Mouse (Mus musculus): Measurements from ENCODE around the gene Syt1. TPM values are rescaled to one million over a fixed set of nuclear protein-coding genes. Genes with fewer than 3 reads are reported as not detected.

Syt1 gene
- polyA plus RNA-seq, 1 experiment from 2014 or later = 5.0 TPM

- Histone ChIP-seq H3K9me3 (replicated peaks) (no peaks in the 10 kb centered on the region), H3K36me3 (no peaks in the 10 kb centered on the region), H3K4me1 (no peaks in the 10 kb centered on the region), H3K4me3 (no peak overlapping the region), H3K27ac (replicated peaks) (no peak overlapping the region), H3K27me3 (ENCODE audit: low read depth, poor library complexity, severe bottlenecking) (no peaks in the 10 kb centered on the region)
- no peak for DNase-seq (ENCODE audit: low spot score)
- 89% methylated on average over 10 of the region's 10 CpGs for WGBS
These were observed 73.8 kb downstream of the Syt1 start for GRCm38 (mm10) chr10:108936838-108937430.

- 84% methylated on average over 3 of the region's 3 CpGs for WGBS
- no peaks in the 10 kb centered on the region for H3K9me3 ChIP-seq (replicated peaks)
These were observed 80.5 kb downstream of the Syt1 start for GRCm38 (mm10) chr10:108930299-108930698.

GRCm38 (mm10) chr10:108929676-108930075 is 81.1 kb downstream of the Syt1 start:
- 92% methylated on average over 6 of the region's 6 CpGs for WGBS
- Histone ChIP-seq H3K27ac (replicated peaks) (no peak overlapping the region), H3K27me3 (ENCODE audit: low read depth, poor library complexity, severe bottlenecking) (no peaks in the 10 kb centered on the region), H3K9me3 (replicated peaks) (no peaks in the 10 kb centered on the region), H3K4me1 (no peaks in the 10 kb centered on the region), H3K36me3 (no peaks in the 10 kb centered on the region), H3K4me3 (no peak overlapping the region)
- no peak for DNase-seq (ENCODE audit: low spot score)

More at GRCm38 (mm10) chr10:108930299-108930698, 80.5 kb downstream of the Syt1 start:
- Histone ChIP-seq H3K27me3 (ENCODE audit: low read depth, poor library complexity, severe bottlenecking) (no peaks in the 10 kb centered on the region), H3K4me1 (no peaks in the 10 kb centered on the region), H3K27ac (replicated peaks) (no peak overlapping the region), H3K4me3 (no peak overlapping the region), H3K36me3 (no peaks in the 10 kb centered on the region)
- no peak for DNase-seq (ENCODE audit: low spot score)

GRCm38 (mm10) chr10:108905264-108905663 is 105.5 kb downstream of the Syt1 start:
- WGBS = 100% methylated on average over 1 of the region's 1 CpGs
- H3K4me3 ChIP-seq = no peak overlapping the region
- H3K4me1 ChIP-seq = no peaks in the 10 kb centered on the region
- H3K27me3 ChIP-seq (ENCODE audit: low read depth, poor library complexity, severe bottlenecking) = no peaks in the 10 kb centered on the region
- no peaks in the 10 kb centered on the region for H3K9me3 ChIP-seq (replicated peaks)
- no peak overlapping the region for H3K27ac ChIP-seq (replicated peaks)
- DNase-seq (ENCODE audit: low spot score) = no peak
- H3K36me3 ChIP-seq = no peaks in the 10 kb centered on the region

- no peaks in the 10 kb centered on the region for H3K36me3 ChIP-seq
These were observed 106.4 kb downstream of the Syt1 start for GRCm38 (mm10) chr10:108904371-108904770.

GRCm38 (mm10) chr10:108896529-108896928 is 114.3 kb downstream of the Syt1 start:
- no peak for DNase-seq (ENCODE audit: low spot score)
- H3K27me3 ChIP-seq (ENCODE audit: low read depth, poor library complexity, severe bottlenecking) = no peaks in the 10 kb centered on the region
- H3K36me3 ChIP-seq = peaks cover 2% of the 10 kb centered on the region; the same call in 1 of the 2 replicates
- no peak overlapping the region for H3K27ac ChIP-seq (replicated peaks)
- H3K4me1 ChIP-seq = no peaks in the 10 kb centered on the region
- H3K9me3 ChIP-seq (replicated peaks) = no peaks in the 10 kb centered on the region
- 94% methylated on average over 5 of the region's 5 CpGs for WGBS
- no peak overlapping the region for H3K4me3 ChIP-seq

More at GRCm38 (mm10) chr10:108904371-108904770, 106.4 kb downstream of the Syt1 start:
- Histone ChIP-seq H3K27ac (replicated peaks) (no peak overlapping the region), H3K4me3 (no peak overlapping the region), H3K27me3 (ENCODE audit: low read depth, poor library complexity, severe bottlenecking) (no peaks in the 10 kb centered on the region), H3K9me3 (replicated peaks) (no peaks in the 10 kb centered on the region), H3K4me1 (no peaks in the 10 kb centered on the region)
- no peak for DNase-seq (ENCODE audit: low spot score)
- WGBS = 78% methylated on average over 4 of the region's 4 CpGs

GRCm38 (mm10) chr10:108893288-108893687 is 117.5 kb downstream of the Syt1 start:
- DNase-seq (ENCODE audit: low spot score) = no peak
- Histone ChIP-seq H3K27me3 (ENCODE audit: low read depth, poor library complexity, severe bottlenecking) (no peaks in the 10 kb centered on the region), H3K36me3 (peaks cover 2% of the 10 kb centered on the region; the same call in 1 of the 2 replicates), H3K4me3 (no peak overlapping the region), H3K9me3 (replicated peaks) (no peaks in the 10 kb centered on the region), H3K4me1 (no peaks in the 10 kb centered on the region), H3K27ac (replicated peaks) (no peak overlapping the region)
- WGBS = 93% methylated on average over 6 of the region's 6 CpGs

GRCm38 (mm10) chr10:108892441-108892840 is 118.3 kb downstream of the Syt1 start:
- no peaks in the 10 kb centered on the region for H3K9me3 ChIP-seq (replicated peaks)
- no peak overlapping the region for H3K4me3 ChIP-seq
- H3K36me3 ChIP-seq = peaks cover 2% of the 10 kb centered on the region; the same call in 1 of the 2 replicates
- H3K27ac ChIP-seq (replicated peaks) = no peak overlapping the region
- no peaks in the 10 kb centered on the region for H3K27me3 ChIP-seq (ENCODE audit: low read depth, poor library complexity, severe bottlenecking)
- 92% methylated on average over 1 of the region's 1 CpGs for whole genome bisulfite sequencing
- DNase-seq (ENCODE audit: low spot score) = no peak
- no peaks in the 10 kb centered on the region for H3K4me1 ChIP-seq

- Histone ChIP-seq H3K4me1 (no peaks in the 10 kb centered on the region), H3K9me3 (replicated peaks) (no peaks in the 10 kb centered on the region), H3K27ac (replicated peaks) (no peak overlapping the region), H3K4me3 (no peak overlapping the region), H3K27me3 (ENCODE audit: low read depth, poor library complexity, severe bottlenecking) (no peaks in the 10 kb centered on the region), H3K36me3 (peaks cover 2% of the 10 kb centered on the region; the same call in 1 of the 2 replicates)
- DNase-seq (ENCODE audit: low spot score) = no peak
- WGBS = 89% methylated on average over 4 of the region's 4 CpGs
These were observed 121.7 kb downstream of the Syt1 start for GRCm38 (mm10) chr10:108889084-108889483.

GRCm38 (mm10) chr10:108886781-108887180 is 124.0 kb downstream of the Syt1 start:
- no peak for DNase-seq (ENCODE audit: low spot score)
- Histone ChIP-seq H3K36me3 (no peaks in the 10 kb centered on the region), H3K4me3 (no peak overlapping the region), H3K4me1 (no peaks in the 10 kb centered on the region), H3K27me3 (ENCODE audit: low read depth, poor library complexity, severe bottlenecking) (no peaks in the 10 kb centered on the region), H3K27ac (replicated peaks) (no peak overlapping the region), H3K9me3 (replicated peaks) (no peaks in the 10 kb centered on the region)

- no peak for DNase-seq (ENCODE audit: low spot score)
- H3K36me3 ChIP-seq = no peaks in the 10 kb centered on the region
- H3K27ac ChIP-seq (replicated peaks) = no peak overlapping the region
- no peaks in the 10 kb centered on the region for H3K4me1 ChIP-seq
- no peak overlapping the region for H3K4me3 ChIP-seq
- H3K27me3 ChIP-seq (ENCODE audit: low read depth, poor library complexity, severe bottlenecking) = no peaks in the 10 kb centered on the region
- 97% methylated on average over 1 of the region's 1 CpGs for WGBS
- H3K9me3 ChIP-seq (replicated peaks) = no peaks in the 10 kb centered on the region
These were observed 125.0 kb downstream of the Syt1 start for GRCm38 (mm10) chr10:108885769-108886168.

GRCm38 (mm10) chr10:108884520-108884919 is 126.3 kb downstream of the Syt1 start:
- Histone ChIP-seq H3K27me3 (ENCODE audit: low read depth, poor library complexity, severe bottlenecking) (no peaks in the 10 kb centered on the region), H3K27ac (replicated peaks) (no peak overlapping the region), H3K9me3 (replicated peaks) (no peaks in the 10 kb centered on the region), H3K36me3 (no peaks in the 10 kb centered on the region), H3K4me3 (no peak overlapping the region), H3K4me1 (no peaks in the 10 kb centered on the region)
- no peak for DNase-seq (ENCODE audit: low spot score)
- 82% methylated on average over 1 of the region's 1 CpGs for WGBS

GRCm38 (mm10) chr10:108880372-108880771 is 130.4 kb downstream of the Syt1 start:
- H3K36me3 ChIP-seq = no peaks in the 10 kb centered on the region
- H3K27ac ChIP-seq (replicated peaks) = no peak overlapping the region
- no peaks in the 10 kb centered on the region for H3K9me3 ChIP-seq (replicated peaks)
- no peaks in the 10 kb centered on the region for H3K27me3 ChIP-seq (ENCODE audit: low read depth, poor library complexity, severe bottlenecking)
- no peak for DNase-seq (ENCODE audit: low spot score)
- H3K4me3 ChIP-seq = no peak overlapping the region
- WGBS = 84% methylated on average over 2 of the region's 2 CpGs
- H3K4me1 ChIP-seq = no peaks in the 10 kb centered on the region

GRCm38 (mm10) chr10:108875730-108876129 is 135.1 kb downstream of the Syt1 start:
- 96% methylated on average over 5 of the region's 5 CpGs for WGBS
- no peaks in the 10 kb centered on the region for H3K27me3 ChIP-seq (ENCODE audit: low read depth, poor library complexity, severe bottlenecking)
- no peak overlapping the region for H3K27ac ChIP-seq (replicated peaks)
- H3K4me1 ChIP-seq = no peaks in the 10 kb centered on the region
- H3K36me3 ChIP-seq = no peaks in the 10 kb centered on the region
- no peak for DNase-seq (ENCODE audit: low spot score)
- no peaks in the 10 kb centered on the region for H3K9me3 ChIP-seq (replicated peaks)
- no peak overlapping the region for H3K4me3 ChIP-seq

Measured in midbrain, embryonic 10.5 days (tissue).